Mouse (Mus musculus) macrophage (primary cell): ENCODE data around the gene Defb3. TPM values are rescaled to one million over a fixed set of nuclear protein-coding genes. Genes with fewer than 3 reads are reported as not detected.
"Not testable (repeated sequence)": the region's sequence is repeated elsewhere in the genome, so short reads cannot be mapped to it uniquely, and the experiment has no call there.

Experiments used
- H3K27ac ChIP-seq: fragments of 350-480 bp; formaldehyde crosslinking; 2 replicates; pipeline ENCODE4 v1.9.0; 2021
- H3K36me3 ChIP-seq: fragments of 350-480 bp; formaldehyde crosslinking; 2 replicates; pipeline ENCODE4 v1.9.0; 2021; ENCODE audit errors: inconsistent target
- H3K4me3 ChIP-seq: fragments of 350-480 bp; formaldehyde crosslinking; 2 replicates; pipeline ENCODE4 v1.9.0; 2021; ENCODE audit errors: inconsistent target
- H3K79me2 ChIP-seq: fragments of 350-480 bp; formaldehyde crosslinking; 2 replicates; pipeline ENCODE4 v1.9.0; 2021; ENCODE audit errors: inconsistent target
- WGBS: methylation state at CpG from one replicate; pipeline ENCODE4 v1.1.7; 2026; ENCODE audit warnings: inconsistent platforms; ENCODE audit not compliant: missing documents; 5-methylcytosine and 5-hydroxymethylcytosine counted together
- polyA plus RNA-seq: library from polyadenylated mRNA; stranded (reverse); fragments of 250-400 nt; gene quantifications from 3 replicates; pipeline ENCODE4 v1.2.4, GENCODE M21; 2018; ENCODE audit warnings: inconsistent platforms
- total RNA-seq, 78 experiments: library from RNA; depleted of rRNA; stranded (reverse); fragments of 250-400 nt; gene quantifications; 1 replicate in 9 of 78; 2 replicates in 24 of 78; 3 replicates in 43 of 78; 4 replicates in 2 of 78; pipeline ENCODE4 v1.2.4; 2018; ENCODE audit warnings: inconsistent platforms in 56 of 78

Gene Defb3
- total RNA-seq (2018; cell fraction: chromatin; rRNA removed): not detected
- total RNA-seq (2018; cell fraction: cytosol; rRNA removed): not detected
- total RNA-seq (2018; cell fraction: nucleus; rRNA removed): not detected
- polyA plus RNA-seq: not detected in 3 replicates

- H3K27ac ChIP-seq, H3K36me3 ChIP-seq, H3K4me3 ChIP-seq, H3K79me2 ChIP-seq: not testable (repeated sequence)
- no CpG with 5 or more reads among the region's 2 CpGs for WGBS
Measured at GRCm38 (mm10) chr8:19293060-19293459, at the start of gene Defb3. Defb3 (plus strand) TSS chr8:19293360.

GRCm38 (mm10) chr8:19247280-19247679 lies 45.9 kb upstream of the Defb3 start, which contains the start of gene Defb5:
Defb5 (plus strand) TSS chr8:19247580.
- Histone ChIP-seq H3K36me3 (no peaks in the 10 kb centered on the region), H3K79me2 (no peaks in the 10 kb centered on the region), H3K27ac (no peak within 1 kb of the TSS), H3K4me3 (no peak within 1 kb of the TSS)
- 85% methylated on average over 5 of the region's 5 CpGs for WGBS

- H3K4me3 ChIP-seq: no peak overlapping the region
- H3K36me3 ChIP-seq: no peaks in the 10 kb centered on the region
- H3K79me2 ChIP-seq: no peaks in the 10 kb centered on the region
- no peak overlapping the region for H3K27ac ChIP-seq
Measured at GRCm38 (mm10) chr8:19258136-19258535, 35.0 kb upstream of the Defb3 start.

- Histone ChIP-seq H3K4me3 (no peak overlapping the region), H3K79me2 (no peaks in the 10 kb centered on the region), H3K36me3 (no peaks in the 10 kb centered on the region), H3K27ac (no peak overlapping the region)
- WGBS: 44% methylated on average over 3 of the region's 3 CpGs
Measured at GRCm38 (mm10) chr8:19259667-19260066, 33.5 kb upstream of the Defb3 start.

GRCm38 (mm10) chr8:19298361-19298760 lies 5.2 kb downstream of the Defb3 start:
- 75% methylated on average over 3 of the region's 3 CpGs for WGBS
- H3K36me3 ChIP-seq, H3K27ac ChIP-seq: not testable (repeated sequence)

GRCm38 (mm10) chr8:19331836-19332235 lies 38.7 kb downstream of the Defb3 start:
- no peak overlapping the region for H3K4me3 ChIP-seq
- H3K36me3 ChIP-seq: no peaks in the 10 kb centered on the region
- no peaks in the 10 kb centered on the region for H3K79me2 ChIP-seq
- 8% methylated on average over 3 of the region's 3 CpGs for WGBS
- no peak overlapping the region for H3K27ac ChIP-seq

More at GRCm38 (mm10) chr8:19298361-19298760, 5.2 kb downstream of the Defb3 start:
- not testable (repeated sequence) for H3K4me3 ChIP-seq, H3K79me2 ChIP-seq

Other genes starting within 250 kb of the Defb3 start
- not detected in 3 replicates for gene Defb39, start 228.6 kb upstream of the Defb3 start, polyA plus RNA-seq
- gene Defb12, start 178.5 kb upstream of the Defb3 start, polyA plus RNA-seq: not detected in 3 replicates
- not detected in 3 replicates for gene Defb34, start 169.6 kb upstream of the Defb3 start, polyA plus RNA-seq
- not detected in 3 replicates for gene Gm45826, start 152.6 kb upstream of the Defb3 start, polyA plus RNA-seq
- gene Defb14, start 99.0 kb upstream of the Defb3 start, polyA plus RNA-seq: not detected in 3 replicates
- not detected in 3 replicates for gene Defb4, start 94.7 kb upstream of the Defb3 start, polyA plus RNA-seq
- not detected in 3 replicates for gene Defb6, start 67.9 kb upstream of the Defb3 start, polyA plus RNA-seq
- not detected in 3 replicates for gene Defb46, start 53.4 kb upstream of the Defb3 start, polyA plus RNA-seq
- gene Defb5, start 45.8 kb upstream of the Defb3 start, polyA plus RNA-seq: not detected in 3 replicates
- not detected in 3 replicates for gene Defb8, start 154.2 kb downstream of the Defb3 start, polyA plus RNA-seq
- not detected in 3 replicates for gene Defb7, start 201.7 kb downstream of the Defb3 start, polyA plus RNA-seq